Mouse (Mus musculus) frontal cortex, postnatal 36 days (tissue): ENCODE measurements around the gene Ptprcap.

Experiments
- DNase-seq, 2 experiments: peaks; one replicate each; pipeline ENCODE4 v3.0.0; 2022; ENCODE audit warnings: low spot score in 2 of 2

Gene Ptprcap

DNA sequence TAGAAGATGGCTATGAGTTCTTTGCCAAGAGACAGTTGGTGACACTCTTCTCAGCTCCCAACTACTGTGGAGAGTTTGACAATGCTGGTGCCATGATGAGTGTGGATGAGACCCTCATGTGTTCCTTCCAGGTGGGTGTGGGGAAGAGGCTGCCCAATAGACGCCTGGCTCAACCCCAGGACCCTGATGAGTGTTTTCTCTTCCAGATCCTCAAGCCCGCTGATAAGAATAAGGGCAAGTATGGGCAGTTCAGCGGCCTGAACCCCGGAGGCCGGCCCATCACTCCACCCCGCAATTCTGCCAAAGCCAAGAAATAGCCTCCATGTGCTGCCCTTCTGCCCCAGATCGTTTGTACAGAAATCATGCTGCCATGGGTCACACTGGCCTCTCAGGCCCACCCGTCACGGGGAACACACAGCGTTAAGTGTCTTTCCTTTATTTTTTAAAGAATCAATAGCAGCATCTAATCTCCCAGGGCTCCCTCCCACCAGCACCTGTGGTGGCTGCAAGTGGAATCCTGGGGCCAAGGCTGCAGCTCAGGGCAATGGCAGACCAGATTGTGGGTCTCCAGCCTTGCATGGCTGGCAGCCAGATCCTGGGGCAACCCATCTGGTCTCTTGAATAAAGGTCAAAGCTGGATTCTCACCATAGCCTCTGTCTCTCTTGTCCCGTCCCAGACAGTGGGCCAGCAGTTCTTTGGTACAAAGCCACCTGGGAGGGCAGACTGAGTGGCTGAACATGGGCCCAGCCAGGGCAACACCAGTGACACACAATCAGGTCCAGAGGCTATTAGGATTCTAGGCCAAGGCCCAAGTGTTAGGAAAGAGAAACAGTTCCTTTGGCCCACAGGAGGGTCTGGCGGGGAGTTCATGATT lies 41.6 kb downstream of the Ptprcap start:
- DNase-seq = no peak

DNA sequence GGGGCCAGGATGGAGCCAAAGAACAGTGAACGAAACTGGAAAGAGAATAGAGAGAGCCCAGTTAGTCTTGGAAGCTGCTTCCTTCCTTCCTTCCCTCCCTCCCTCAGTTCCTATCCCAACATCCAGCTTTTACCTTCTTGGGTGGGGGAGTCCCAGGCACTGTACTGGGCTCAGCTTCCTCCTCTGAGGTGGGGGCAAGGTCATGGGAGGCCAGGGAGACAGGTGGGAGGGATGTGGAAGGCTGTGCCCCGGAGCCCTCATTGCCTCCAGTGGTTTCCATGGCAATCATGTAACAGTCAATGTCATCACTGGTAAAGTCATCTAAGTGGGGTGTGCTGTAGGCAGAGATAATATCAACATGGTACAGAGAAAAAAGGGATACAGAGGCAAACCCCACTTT lies 42.6 kb downstream of the Ptprcap start:
- DNase-seq = no peak

DNA sequence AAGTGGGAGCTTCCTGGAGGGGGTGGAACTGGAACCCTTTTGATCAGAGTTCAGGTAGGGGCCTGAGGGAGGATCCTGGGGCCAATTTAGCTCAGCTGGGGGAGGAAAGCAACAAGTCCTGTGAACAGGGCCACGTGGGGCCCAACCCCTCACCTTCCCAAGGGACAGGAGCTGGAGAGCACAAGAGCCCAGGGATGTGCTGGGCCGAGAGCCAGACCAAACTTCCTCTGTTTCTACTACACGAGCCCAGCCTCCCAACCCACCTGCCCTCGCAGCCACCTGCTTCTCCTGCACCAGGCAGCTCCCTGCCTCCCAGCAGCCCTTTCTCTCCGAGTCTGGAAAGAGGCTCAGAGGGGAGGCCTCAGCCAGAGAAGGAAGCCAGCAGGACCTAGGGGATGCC lies 43.1 kb downstream of the Ptprcap start:
- no peak for DNase-seq

DNA sequence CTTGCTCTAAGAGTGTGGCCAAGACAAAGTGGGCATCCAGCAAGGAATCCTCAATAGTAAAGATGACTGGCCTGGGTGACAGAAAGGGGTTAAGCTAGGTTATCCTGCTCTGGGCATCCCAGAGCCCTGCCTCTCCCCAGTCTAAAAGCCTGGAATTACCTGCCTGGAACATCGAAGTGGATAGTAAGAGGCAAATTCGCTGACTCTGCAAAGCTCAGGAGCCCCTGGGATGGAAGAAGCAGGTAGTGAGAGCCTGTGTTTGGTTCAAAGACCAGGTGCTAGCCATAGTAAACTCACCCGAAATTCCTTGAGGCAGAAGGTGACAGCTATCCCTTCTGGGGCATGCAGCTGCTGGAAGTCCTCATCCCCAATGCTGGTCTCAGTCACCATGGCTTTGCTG lies 43.8 kb downstream of the Ptprcap start:
- no peak for DNase-seq

DNA sequence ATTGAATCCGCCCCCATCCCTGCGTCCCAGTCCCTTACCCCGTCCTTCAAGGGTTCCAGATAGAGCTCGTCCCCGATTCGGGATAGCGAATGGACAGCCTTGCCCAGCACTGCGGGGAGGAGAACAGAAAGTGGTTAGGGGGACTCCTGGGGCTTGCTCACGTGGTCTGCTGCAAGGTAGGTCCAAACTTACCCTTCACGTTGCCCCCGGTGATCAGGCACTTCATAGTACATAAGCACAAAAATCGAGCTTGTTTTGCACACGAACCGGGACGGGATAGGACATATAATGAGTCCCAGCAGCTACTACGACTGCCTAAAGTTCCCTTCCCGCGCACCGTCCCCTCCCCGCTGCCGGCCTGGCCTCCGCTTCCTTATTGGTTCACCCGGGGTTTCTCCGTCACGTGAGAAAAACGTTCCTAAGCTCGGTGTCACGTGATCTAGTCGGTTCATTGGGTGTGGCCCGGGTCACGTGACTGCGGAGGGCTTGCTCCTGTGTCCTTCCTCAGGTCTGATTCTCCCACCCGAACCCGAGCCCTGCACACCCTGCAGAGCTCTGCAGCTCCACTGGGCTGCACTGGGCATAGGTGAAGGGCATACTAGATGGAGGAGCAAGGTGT lies 48.0 kb downstream of the Ptprcap start, which contains the start of gene Rad9a:
TSS of gene Rad9a (minus strand) at position 372 of the 619 bp plus-strand sequence.
- DNase-seq = peak; percentile 90 to 96

DNA sequence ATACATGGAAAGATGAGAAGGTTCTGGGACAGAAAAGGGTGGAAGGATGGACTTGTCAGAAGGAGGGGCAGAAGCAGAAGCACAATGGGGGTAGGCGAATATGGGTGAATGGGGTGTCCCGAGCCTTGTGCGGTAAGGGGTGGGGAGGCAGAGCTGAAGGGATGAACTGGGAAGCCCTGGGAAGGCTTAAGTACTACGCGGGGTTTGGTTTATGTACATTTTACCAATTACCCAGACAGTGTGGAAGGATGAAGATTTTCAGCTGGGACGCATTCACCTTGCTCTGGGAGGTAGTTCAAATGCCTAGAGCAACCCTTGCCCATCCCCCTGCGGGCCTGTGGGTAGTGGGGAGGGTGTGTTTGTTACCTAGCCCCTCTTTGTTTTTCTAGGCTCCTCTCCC lies 48.7 kb downstream of the Ptprcap start:
- no peak for DNase-seq

DNA sequence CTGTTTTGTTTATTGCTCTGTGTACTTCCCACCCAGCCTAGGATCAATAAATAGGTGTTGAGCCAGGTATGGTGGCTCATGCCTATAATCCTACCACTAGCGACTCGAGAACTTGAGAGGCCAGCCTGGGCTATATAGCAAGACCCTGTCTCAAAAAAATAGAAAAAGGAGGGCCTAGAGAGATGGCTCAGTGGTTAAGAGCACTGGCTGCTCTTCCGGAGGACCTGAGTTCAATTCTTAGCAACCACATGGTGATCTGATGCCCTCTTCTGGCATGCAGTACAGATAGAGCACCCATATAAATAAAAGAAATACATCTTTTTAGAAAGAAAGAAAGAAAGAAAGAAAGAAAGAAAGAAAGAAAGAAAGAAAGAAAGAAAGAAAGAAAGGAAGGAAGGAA lies 49.7 kb downstream of the Ptprcap start:
- no peak for DNase-seq

DNA sequence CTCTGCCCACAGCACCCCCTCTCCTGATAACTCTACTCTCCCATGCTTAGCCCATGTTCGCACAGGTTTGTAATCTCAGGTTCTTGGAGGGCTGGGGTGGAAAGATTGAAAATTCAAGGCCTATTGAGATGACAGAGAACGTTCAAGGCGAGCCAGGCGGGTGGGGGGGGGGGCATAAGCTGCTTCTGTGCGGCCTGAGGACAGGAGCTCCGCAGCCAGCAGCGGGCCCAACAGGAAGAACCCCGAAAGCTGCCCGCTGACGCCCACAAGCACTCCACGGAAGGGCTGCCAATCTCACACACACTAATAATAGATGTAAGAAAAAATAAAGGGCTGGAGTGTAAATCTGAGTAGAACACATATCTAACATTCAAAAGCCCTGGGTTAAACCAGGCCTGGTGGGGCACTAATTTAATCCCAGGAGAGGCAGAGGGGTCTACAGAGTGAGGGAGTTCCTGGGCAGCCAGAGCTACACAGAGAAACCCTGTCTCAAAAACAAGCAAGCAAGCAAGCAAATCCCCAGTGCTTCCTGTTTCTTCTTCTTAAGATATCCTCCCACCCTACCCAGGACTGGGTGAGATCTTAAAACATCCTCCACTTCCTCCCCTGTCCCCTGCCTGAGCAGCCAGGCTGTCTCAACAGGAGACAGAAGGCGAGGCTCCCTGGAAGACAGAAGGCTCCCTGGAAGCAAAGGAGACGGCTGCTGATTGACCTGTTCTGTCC lies 50.4 kb downstream of the Ptprcap start:
- no peak for DNase-seq

DNA sequence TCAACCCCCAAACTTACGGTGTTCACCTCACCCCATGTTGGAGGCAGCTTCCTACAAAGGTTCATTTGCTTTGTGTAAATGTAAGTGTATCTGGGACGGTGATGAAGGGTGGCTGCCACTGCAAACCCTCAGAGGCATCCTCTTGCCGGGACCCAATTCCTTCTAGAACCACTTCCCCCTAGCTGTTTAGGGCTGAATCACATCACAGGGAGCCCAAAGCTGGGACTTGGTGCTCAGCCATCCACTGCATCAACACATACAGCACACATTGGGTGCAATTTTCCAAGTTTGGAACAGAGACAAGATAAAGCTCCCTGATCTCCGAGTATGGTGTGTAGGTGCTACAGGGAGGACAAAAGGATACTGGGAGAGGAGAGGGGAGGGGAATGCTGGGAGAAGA lies 51.5 kb downstream of the Ptprcap start:
- no peak for DNase-seq
